Mouse (Mus musculus): Measurements from ENCODE around the gene Kifc1. TPM values are rescaled to one million over a fixed set of nuclear protein-coding genes. Genes with fewer than 3 reads are reported as not detected.
A peak's percentile ranks its signal among the peaks of the same experiment; 100 is the strongest.

Kifc1 gene
- 1.3 and 1.6 TPM in 2 replicates for polyA plus RNA-seq (2012; rRNA removed)

DNA sequence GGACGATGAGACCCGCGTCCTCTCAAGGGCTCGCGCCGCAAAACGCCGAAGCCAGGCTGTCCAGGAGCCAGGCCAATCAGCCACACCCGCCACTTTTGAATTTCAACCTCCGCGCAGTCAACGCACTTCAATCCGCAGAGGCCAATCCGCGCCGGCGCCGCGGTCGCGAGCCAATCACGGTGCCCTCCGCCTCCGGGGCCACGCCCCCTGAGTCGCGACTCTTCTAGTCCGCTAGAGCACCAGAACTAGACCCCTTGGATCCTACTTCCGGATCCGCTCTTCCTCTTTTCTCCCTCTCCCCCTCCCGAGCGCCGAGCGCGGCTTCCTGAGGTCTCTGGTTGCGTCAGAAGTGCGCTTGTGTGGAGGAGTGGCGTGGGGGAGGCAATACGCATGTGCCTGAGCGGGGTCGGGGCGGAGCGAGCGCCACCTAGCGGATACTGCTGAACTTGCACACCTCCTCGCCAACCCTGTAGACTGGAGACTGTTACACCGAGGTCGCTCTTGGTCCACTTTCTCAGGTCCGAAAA is at the start of gene Kifc1:
TSS of gene Kifc1 (minus strand) at position 129 of the 527 bp plus-strand sequence.
- no peaks in the 10 kb centered on the region for H3K4me1 ChIP-seq (ENCODE audit: control insufficient read depth, insufficient read depth, low read length)
- peak within 1 kb of the TSS; percentile 66 for H3K4me3 ChIP-seq (ENCODE audit: insufficient read depth, low read depth, low read length)
- H3K27me3 ChIP-seq (replicated peaks; ENCODE audit: control insufficient read depth, insufficient read depth, low read length): no peaks in the 10 kb centered on the region
- H3K36me3 ChIP-seq (ENCODE audit: control insufficient read depth, insufficient read depth, low read length): no peaks in the 10 kb centered on the region
- peak; percentile 96; the same call in 1 of the 2 replicates for TF ChIP-seq CTCF (conservative IDR thresholded peaks at IDR 0.05; ENCODE audit: insufficient read depth, insufficient read length, low read depth, low read length)
- no peak for TF ChIP-seq POLR2A (IDR thresholded peaks at IDR 0.05; ENCODE audit: low read depth, low read length)
- H3K27ac ChIP-seq (ENCODE audit: insufficient read depth, low read depth, low read length): no peak within 1 kb of the TSS
- under 1% methylated on average over 49 of the region's 49 CpGs for WGBS
- DNase-seq: peak; percentile 100

DNA sequence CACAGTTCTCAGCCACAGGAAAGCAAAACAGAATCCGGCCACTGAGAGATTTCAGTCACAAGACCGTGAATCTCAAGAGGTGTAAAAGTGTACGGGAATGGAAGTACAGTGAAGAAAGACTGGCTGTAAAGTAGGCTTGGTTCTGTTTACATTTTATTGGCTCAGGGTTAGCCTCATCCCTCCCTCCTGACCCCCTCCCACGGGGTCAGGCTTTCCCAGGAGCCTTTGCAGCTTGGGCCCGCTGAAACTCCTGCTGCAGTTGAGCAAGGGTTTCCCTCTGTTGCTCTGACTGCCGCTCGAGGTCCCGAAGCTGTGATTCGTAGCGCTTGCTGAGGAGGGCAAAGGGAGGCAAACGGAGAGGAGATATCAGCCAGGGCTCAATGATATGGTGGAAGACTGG is 48.3 kb upstream of the Kifc1 start:
- H3K4me1 ChIP-seq (ENCODE audit: control insufficient read depth, insufficient read depth, low read length): no peaks in the 10 kb centered on the region
- H3K4me3 ChIP-seq (ENCODE audit: insufficient read depth, low read depth, low read length): no peak overlapping the region
- no peaks in the 10 kb centered on the region for H3K36me3 ChIP-seq (ENCODE audit: control insufficient read depth, insufficient read depth, low read length)
- no peaks in the 10 kb centered on the region for H3K27me3 ChIP-seq (replicated peaks; ENCODE audit: control insufficient read depth, insufficient read depth, low read length)
- no peak for DNase-seq
- 69% methylated on average over 11 of the region's 11 CpGs for WGBS
- TF ChIP-seq CTCF (conservative IDR thresholded peaks at IDR 0.05; ENCODE audit: insufficient read depth, insufficient read length, low read depth, low read length) (no peak), POLR2A (IDR thresholded peaks at IDR 0.05; ENCODE audit: low read depth, low read length) (no peak)
- no peak overlapping the region for H3K27ac ChIP-seq (ENCODE audit: insufficient read depth, low read depth, low read length)

DNA sequence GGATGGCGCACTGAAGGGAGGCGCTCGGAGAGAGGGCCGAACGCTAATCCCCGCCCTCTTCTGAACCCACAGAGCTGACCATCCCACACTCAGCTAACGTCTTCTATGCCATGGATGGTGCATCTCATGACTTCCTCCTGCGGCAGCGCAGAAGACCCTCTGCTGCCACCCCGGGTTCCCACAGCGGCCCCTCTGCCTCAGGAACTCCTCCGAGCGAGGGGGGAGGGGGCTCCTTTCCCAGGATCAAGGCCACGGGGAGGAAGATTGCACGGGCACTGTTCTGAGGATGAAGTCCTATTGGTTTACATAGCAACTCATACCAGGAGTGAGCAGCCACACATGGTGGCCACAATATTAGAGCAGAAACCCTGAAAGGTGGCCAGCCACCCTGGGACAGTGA is 46.5 kb upstream of the Kifc1 start:
- WGBS: 87% methylated on average over 15 of the region's 15 CpGs
- TF ChIP-seq CTCF (conservative IDR thresholded peaks at IDR 0.05; ENCODE audit: insufficient read depth, insufficient read length, low read depth, low read length) (no peak), POLR2A (IDR thresholded peaks at IDR 0.05; ENCODE audit: low read depth, low read length) (no peak)
- no peak for DNase-seq
- H3K27ac ChIP-seq (ENCODE audit: insufficient read depth, low read depth, low read length): no peak overlapping the region
- no peaks in the 10 kb centered on the region for H3K36me3 ChIP-seq (ENCODE audit: control insufficient read depth, insufficient read depth, low read length)
- H3K4me3 ChIP-seq (ENCODE audit: insufficient read depth, low read depth, low read length): no peak overlapping the region
- no peaks in the 10 kb centered on the region for H3K27me3 ChIP-seq (replicated peaks; ENCODE audit: control insufficient read depth, insufficient read depth, low read length)
- no peaks in the 10 kb centered on the region for H3K4me1 ChIP-seq (ENCODE audit: control insufficient read depth, insufficient read depth, low read length)

DNA sequence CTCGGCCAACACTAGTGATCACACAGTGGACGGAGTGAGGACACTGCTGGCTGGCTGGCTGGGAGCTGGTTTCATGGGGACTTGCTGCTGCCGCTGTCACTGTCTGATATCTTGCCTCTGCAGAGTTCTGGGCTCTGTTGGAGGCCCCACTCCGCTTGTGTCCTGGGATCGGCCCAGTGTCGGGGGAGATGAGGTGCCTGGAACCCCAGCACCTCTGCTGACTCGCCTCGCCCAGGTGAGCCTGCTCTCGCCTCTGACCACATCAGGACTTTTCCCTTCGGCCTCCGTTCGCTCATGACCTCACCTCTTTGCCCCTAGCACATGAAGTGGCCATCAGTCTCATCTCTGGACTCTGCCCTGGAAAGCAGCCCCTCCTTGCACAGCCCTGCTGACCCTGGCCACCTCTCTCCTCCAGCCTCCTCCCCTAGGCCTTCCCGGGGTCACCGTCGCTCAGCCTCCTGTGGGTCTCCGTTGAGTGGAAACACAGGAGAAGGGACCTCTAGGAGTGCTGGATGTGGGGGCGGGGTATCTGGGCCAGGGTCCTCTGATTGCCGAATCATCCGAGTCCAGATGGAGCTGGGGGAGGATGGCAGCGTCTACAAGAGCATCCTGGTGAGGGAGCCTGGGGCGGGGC is 45.1 kb upstream of the Kifc1 start:
- TF ChIP-seq CTCF (conservative IDR thresholded peaks at IDR 0.05; ENCODE audit: insufficient read depth, insufficient read length, low read depth, low read length): no peak
- no peak for TF ChIP-seq POLR2A (IDR thresholded peaks at IDR 0.05; ENCODE audit: low read depth, low read length)
- no peaks in the 10 kb centered on the region for H3K27me3 ChIP-seq (replicated peaks; ENCODE audit: control insufficient read depth, insufficient read depth, low read length)
- 80% methylated on average over 21 of the region's 21 CpGs for WGBS

DNA sequence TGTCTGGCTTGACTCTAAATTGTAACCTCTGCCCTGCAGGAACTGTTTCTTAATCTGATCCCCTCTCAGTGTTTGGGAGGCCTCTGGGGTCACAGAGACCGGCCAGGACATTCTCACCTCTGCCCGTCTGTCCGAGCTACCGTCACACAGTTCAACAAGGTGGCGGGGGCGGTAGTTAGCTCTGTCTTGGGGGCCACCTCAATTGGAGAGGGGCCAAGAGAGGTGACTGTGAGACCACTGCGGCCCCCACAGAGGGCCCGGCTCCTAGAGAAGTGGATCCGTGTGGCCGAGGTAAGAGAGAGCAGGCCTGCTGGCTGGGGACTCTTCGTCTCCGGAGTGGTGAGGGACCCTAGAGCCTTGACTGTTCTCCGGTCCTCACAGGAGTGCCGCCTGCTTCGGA is 42.5 kb upstream of the Kifc1 start:
- Histone ChIP-seq H3K4me1 (ENCODE audit: control insufficient read depth, insufficient read depth, low read length) (no peaks in the 10 kb centered on the region), H3K27me3 (replicated peaks; ENCODE audit: control insufficient read depth, insufficient read depth, low read length) (no peaks in the 10 kb centered on the region), H3K27ac (ENCODE audit: insufficient read depth, low read depth, low read length) (no peak overlapping the region), H3K4me3 (ENCODE audit: insufficient read depth, low read depth, low read length) (no peak overlapping the region), H3K36me3 (ENCODE audit: control insufficient read depth, insufficient read depth, low read length) (no peaks in the 10 kb centered on the region)
- no peak for DNase-seq
- no peak for TF ChIP-seq CTCF (conservative IDR thresholded peaks at IDR 0.05; ENCODE audit: insufficient read depth, insufficient read length, low read depth, low read length)
- TF ChIP-seq POLR2A (IDR thresholded peaks at IDR 0.05; ENCODE audit: low read depth, low read length): no peak
- WGBS: 94% methylated on average over 15 of the region's 15 CpGs

More for the DNA sequence above, 45.1 kb upstream of the Kifc1 start:
- Histone ChIP-seq H3K4me1 (ENCODE audit: control insufficient read depth, insufficient read depth, low read length) (no peaks in the 10 kb centered on the region), H3K4me3 (ENCODE audit: insufficient read depth, low read depth, low read length) (no peak overlapping the region), H3K27ac (ENCODE audit: insufficient read depth, low read depth, low read length) (no peak overlapping the region), H3K36me3 (ENCODE audit: control insufficient read depth, insufficient read depth, low read length) (no peaks in the 10 kb centered on the region)
- DNase-seq: no peak

DNA sequence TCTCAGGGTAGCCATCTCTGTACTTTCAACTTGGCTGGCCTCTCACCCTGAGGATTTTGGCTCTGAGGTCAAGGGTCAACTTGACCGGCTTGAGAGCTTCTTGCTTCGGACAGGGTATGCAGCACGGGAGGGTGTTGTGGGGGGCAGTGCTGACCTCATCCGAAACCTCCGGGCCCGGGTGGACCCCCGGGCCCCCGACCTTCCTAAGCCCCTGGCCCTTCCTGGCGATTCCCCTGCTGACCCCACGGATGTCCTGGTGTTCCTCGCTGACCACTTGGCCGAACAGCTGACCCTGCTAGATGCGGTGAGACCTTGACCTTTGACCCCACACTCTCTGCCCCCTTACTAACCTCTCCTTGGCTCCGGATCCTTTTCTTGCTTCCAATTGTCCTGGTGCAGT is 42.0 kb upstream of the Kifc1 start:
- no peaks in the 10 kb centered on the region for H3K36me3 ChIP-seq (ENCODE audit: control insufficient read depth, insufficient read depth, low read length)
- H3K4me1 ChIP-seq (ENCODE audit: control insufficient read depth, insufficient read depth, low read length): no peaks in the 10 kb centered on the region
- H3K4me3 ChIP-seq (ENCODE audit: insufficient read depth, low read depth, low read length): no peak overlapping the region
- DNase-seq: no peak
- H3K27ac ChIP-seq (ENCODE audit: insufficient read depth, low read depth, low read length): no peak overlapping the region
- no peak for TF ChIP-seq POLR2A (IDR thresholded peaks at IDR 0.05; ENCODE audit: low read depth, low read length)
- no peak for TF ChIP-seq CTCF (conservative IDR thresholded peaks at IDR 0.05; ENCODE audit: insufficient read depth, insufficient read length, low read depth, low read length)
- no peaks in the 10 kb centered on the region for H3K27me3 ChIP-seq (replicated peaks; ENCODE audit: control insufficient read depth, insufficient read depth, low read length)
- 80% methylated on average over 14 of the region's 14 CpGs for WGBS

DNA sequence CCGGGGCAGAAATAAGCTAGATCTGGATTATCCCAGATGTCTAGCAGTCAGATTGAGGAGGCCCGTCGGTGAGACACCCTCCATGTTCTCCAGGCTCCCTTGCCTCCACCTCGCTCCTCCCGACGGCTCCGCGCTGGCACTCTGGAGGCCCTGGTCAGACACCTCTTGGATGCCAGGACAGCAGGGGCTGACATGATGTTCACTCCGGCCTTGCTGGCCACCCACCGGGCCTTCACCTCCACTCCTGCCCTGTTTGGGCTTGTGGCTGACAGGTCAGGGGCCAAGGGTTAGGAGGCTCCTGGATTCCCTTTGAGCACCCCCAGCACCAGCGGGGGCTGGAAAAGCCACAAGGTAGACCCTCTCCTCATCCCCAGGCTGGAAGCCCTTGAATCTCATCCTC is 41.5 kb upstream of the Kifc1 start:
- DNase-seq: no peak
- TF ChIP-seq CTCF (conservative IDR thresholded peaks at IDR 0.05; ENCODE audit: insufficient read depth, insufficient read length, low read depth, low read length) (no peak), POLR2A (IDR thresholded peaks at IDR 0.05; ENCODE audit: low read depth, low read length) (no peak)
- WGBS: 95% methylated on average over 11 of the region's 11 CpGs
- H3K36me3 ChIP-seq (ENCODE audit: control insufficient read depth, insufficient read depth, low read length): no peaks in the 10 kb centered on the region
- no peaks in the 10 kb centered on the region for H3K4me1 ChIP-seq (ENCODE audit: control insufficient read depth, insufficient read depth, low read length)
- no peaks in the 10 kb centered on the region for H3K27me3 ChIP-seq (replicated peaks; ENCODE audit: control insufficient read depth, insufficient read depth, low read length)
- H3K4me3 ChIP-seq (ENCODE audit: insufficient read depth, low read depth, low read length): no peak overlapping the region
- H3K27ac ChIP-seq (ENCODE audit: insufficient read depth, low read depth, low read length): no peak overlapping the region
